Mouse (Mus musculus) T-helper 17 cell (primary cell): ENCODE measurements around the gene Haspin.

ENCODE experiments used
- in situ Hi-C, 2 experiments: fragments of 300-600 bp; cut with MboI, MseI; formaldehyde crosslinking; loops; 1 replicate in 1 of 2; 2 replicates in 1 of 2; pipeline ENCODE4 v1.15.1; 2025; ENCODE audit warnings: high pct_unique_total_duplicates in 2 of 2

The Haspin gene

GRCm38 (mm10) chr11:73146026-73146974, 8.2 kb upstream of the Haspin start:
- in situ Hi-C loops = no loop called here

- in situ Hi-C loops = no loop called here
These were observed 6.2 kb upstream of the Haspin start for GRCm38 (mm10) chr11:73144261-73144681.

- in situ Hi-C loops = loop anchor here in 1 of 2 experiments (10.0 kb wide), 1 partner anchor 62 kb away; no protein-coding TSS in a partner anchor
These were observed 978 bp downstream of the Haspin start for GRCm38 (mm10) chr11:73137116-73137515.

- in situ Hi-C loops = loop anchor here in 1 of 2 experiments (10.0 kb wide), 1 partner anchor 62 kb away; no protein-coding TSS in a partner anchor
These were observed 1.5 kb downstream of the Haspin start for GRCm38 (mm10) chr11:73136587-73136986.

GRCm38 (mm10) chr11:73134222-73134621, 3.9 kb downstream of the Haspin start:
- in situ Hi-C loops = loop anchor here (5.0 to 10.0 kb wide), 2 partner anchors 38 to 59 kb away; no protein-coding TSS in a partner anchor

GRCm38 (mm10) chr11:73132999-73133398, 5.1 kb downstream of the Haspin start:
- in situ Hi-C loops = loop anchor here (5.0 to 10.0 kb wide), 2 partner anchors 39 to 58 kb away; no protein-coding TSS in a partner anchor

- in situ Hi-C loops = loop anchor here (5.0 to 10.0 kb wide), 2 partner anchors 41 to 56 kb away; no protein-coding TSS in a partner anchor
These were observed 7.1 kb downstream of the Haspin start for GRCm38 (mm10) chr11:73131020-73131419.

GRCm38 (mm10) chr11:73126495-73126894, 11.6 kb downstream of the Haspin start:
- in situ Hi-C loops = no loop called here

GRCm38 (mm10) chr11:73111414-73111813, 26.7 kb downstream of the Haspin start:
- in situ Hi-C loops = no loop called here

- in situ Hi-C loops = loop anchor here in 1 of 2 experiments (5.0 kb wide), 1 partner anchor 38 kb away; no protein-coding TSS in a partner anchor
These were observed 28.2 kb downstream of the Haspin start for GRCm38 (mm10) chr11:73109941-73110340.

GRCm38 (mm10) chr11:73108898-73109625, 29.0 kb downstream of the Haspin start:
- in situ Hi-C loops = loop anchor here in 1 of 2 experiments (5.0 kb wide), 1 partner anchor 37 kb away; no protein-coding TSS in a partner anchor

GRCm38 (mm10) chr11:73108195-73108897, 29.7 kb downstream of the Haspin start:
- in situ Hi-C loops = loop anchor here in 1 of 2 experiments (5.0 kb wide), 1 partner anchor 36 kb away; no protein-coding TSS in a partner anchor

GRCm38 (mm10) chr11:73107358-73107757, 30.7 kb downstream of the Haspin start:
- in situ Hi-C loops = loop anchor here in 1 of 2 experiments (5.0 kb wide), 1 partner anchor 35 kb away; no protein-coding TSS in a partner anchor

- in situ Hi-C loops = loop anchor here in 1 of 2 experiments (5.0 kb wide), 1 partner anchor 33 kb away; no protein-coding TSS in a partner anchor
These were observed 32.8 kb downstream of the Haspin start for GRCm38 (mm10) chr11:73105246-73105645.

GRCm38 (mm10) chr11:73101308-73101707, 36.8 kb downstream of the Haspin start:
- in situ Hi-C loops = no loop called here

- in situ Hi-C loops = no loop called here
These were observed 37.9 kb downstream of the Haspin start for GRCm38 (mm10) chr11:73099976-73100750.

GRCm38 (mm10) chr11:73098860-73099259, 39.2 kb downstream of the Haspin start:
- in situ Hi-C loops = no loop called here

- in situ Hi-C loops = no loop called here
These were observed 43.7 kb downstream of the Haspin start for GRCm38 (mm10) chr11:73094231-73094995.

- in situ Hi-C loops = no loop called here
These were observed 45.2 kb downstream of the Haspin start for GRCm38 (mm10) chr11:73092877-73093276.
